Mouse (Mus musculus): ENCODE measurements around the gene Gjb1. TPM values are rescaled to one million over a fixed set of nuclear protein-coding genes. Genes with fewer than 3 reads are reported as not detected.

The Gjb1 gene
- polyA plus RNA-seq, 1 experiment = 15.3 TPM

GRCm38 (mm10) chrX:101394341-101394740, 18.2 kb downstream of the Gjb1 start:
- DNase-seq (ENCODE audit: extremely low spot score in 1 of 2, low spot score in 1 of 2) = no peak

- DNase-seq (ENCODE audit: extremely low spot score in 1 of 2, low spot score in 1 of 2) = no peak
These were observed 20.3 kb downstream of the Gjb1 start for GRCm38 (mm10) chrX:101396459-101396858.

- DNase-seq (ENCODE audit: extremely low spot score in 1 of 2, low spot score in 1 of 2) = peak; percentile 15 to 46
These were observed 43.0 kb downstream of the Gjb1 start for GRCm38 (mm10) chrX:101418946-101419724.

- peak; percentile 63 to 86 for DNase-seq (ENCODE audit: extremely low spot score in 1 of 2, low spot score in 1 of 2)
These were observed 43.8 kb downstream of the Gjb1 start for GRCm38 (mm10) chrX:101419725-101420699.

- no peak for DNase-seq (ENCODE audit: extremely low spot score in 1 of 2, low spot score in 1 of 2)
These were observed 44.5 kb downstream of the Gjb1 start, which contains the start of gene Zmym3 for GRCm38 (mm10) chrX:101420700-101421095. Gene Zmym3, minus strand, starts transcription at chrX:101420849.

- no peak for DNase-seq (ENCODE audit: extremely low spot score in 1 of 2, low spot score in 1 of 2)
These were observed 47.3 kb downstream of the Gjb1 start for GRCm38 (mm10) chrX:101423462-101423861.

- DNase-seq (ENCODE audit: extremely low spot score in 1 of 2, low spot score in 1 of 2) = no peak
These were observed 51.6 kb downstream of the Gjb1 start for GRCm38 (mm10) chrX:101427774-101428173.

GRCm38 (mm10) chrX:101428785-101429141, 52.6 kb downstream of the Gjb1 start:
- peak in 1 of 2 experiments; percentile 14 for DNase-seq (ENCODE audit: extremely low spot score in 1 of 2, low spot score in 1 of 2)

GRCm38 (mm10) chrX:101429142-101429949, 53.2 kb downstream of the Gjb1 start, which contains the start of gene Nono:
Gene Nono, plus strand, starts transcription at chrX:101429318.
- DNase-seq (ENCODE audit: extremely low spot score in 1 of 2, low spot score in 1 of 2) = peak; percentile 87 to 88

GRCm38 (mm10) chrX:101429976-101430375, 53.8 kb downstream of the Gjb1 start:
- DNase-seq (ENCODE audit: extremely low spot score in 1 of 2, low spot score in 1 of 2) = no peak

Other genes starting within 250 kb of the Gjb1 start
- 33.4 and 33.6 TPM in 2 replicates for gene Snx12, start 153.8 kb upstream of the Gjb1 start, polyA plus RNA-seq (2012; rRNA removed)
- 11.5 and 12.2 TPM in 2 replicates for gene Foxo4, start 121.8 kb upstream of the Gjb1 start, polyA plus RNA-seq (2012; rRNA removed)
- not detected in 2 replicates for gene Gm614, start 112.4 kb upstream of the Gjb1 start, polyA plus RNA-seq (2012; rRNA removed)
- 3.8 and 4.3 TPM in 2 replicates for gene Il2rg, start 108.1 kb upstream of the Gjb1 start, polyA plus RNA-seq (2012; rRNA removed)
- gene Gm20489, start 107.4 kb upstream of the Gjb1 start, polyA plus RNA-seq (2012; rRNA removed) = not detected in 2 replicates
- 38.8 and 48.1 TPM in 2 replicates for gene Med12, start 102.3 kb upstream of the Gjb1 start, polyA plus RNA-seq (2012; rRNA removed)
- gene Nlgn3, start 77.2 kb upstream of the Gjb1 start, polyA plus RNA-seq (2012; rRNA removed) = 51.7 and 58.2 TPM in 2 replicates
- 182 and 236 TPM in 2 replicates for gene Zmym3, start 44.5 kb downstream of the Gjb1 start, polyA plus RNA-seq (2012; rRNA removed)
- 157 and 159 TPM in 2 replicates for gene Nono, start 52.9 kb downstream of the Gjb1 start, polyA plus RNA-seq (2012; rRNA removed)
- gene Itgb1bp2, start 72.7 kb downstream of the Gjb1 start, polyA plus RNA-seq (2012; rRNA removed) = 1.7 and 2.0 TPM in 2 replicates
- 47.7 and 49.5 TPM in 2 replicates for gene Taf1, start 156.4 kb downstream of the Gjb1 start, polyA plus RNA-seq (2012; rRNA removed)